Mouse (Mus musculus): ENCODE data around the gene Cpeb1. TPM values are rescaled to one million over a fixed set of nuclear protein-coding genes. Genes with fewer than 3 reads are reported as not detected.

Gene Cpeb1
- total RNA-seq, 2 experiments from 2014 or later: 64.6 to 69.3 TPM

DNA sequence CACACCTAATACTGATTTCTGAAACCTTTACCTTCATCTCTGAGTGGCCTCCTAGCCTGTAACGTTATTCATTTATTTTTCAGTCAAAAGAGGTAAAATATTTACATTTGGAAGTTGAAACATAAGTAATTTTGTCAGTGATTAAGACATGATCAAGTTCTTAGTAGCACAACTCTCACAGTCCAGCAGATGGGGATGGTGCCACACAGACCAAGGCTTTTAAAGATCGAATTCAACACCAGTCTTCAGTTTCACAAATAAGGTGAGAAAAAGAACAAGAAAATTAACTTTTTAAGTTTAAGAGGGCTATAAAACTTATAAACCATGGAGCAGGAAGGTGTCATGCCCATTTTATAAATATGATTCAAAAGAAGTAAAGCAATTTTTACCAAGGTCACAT, 56.3 kb downstream of the Cpeb1 start:
- no peak for DNase-seq (ENCODE audit: low spot score in 2 of 2)
- intact Hi-C loops (cut with DNase I): no loop called here

DNA sequence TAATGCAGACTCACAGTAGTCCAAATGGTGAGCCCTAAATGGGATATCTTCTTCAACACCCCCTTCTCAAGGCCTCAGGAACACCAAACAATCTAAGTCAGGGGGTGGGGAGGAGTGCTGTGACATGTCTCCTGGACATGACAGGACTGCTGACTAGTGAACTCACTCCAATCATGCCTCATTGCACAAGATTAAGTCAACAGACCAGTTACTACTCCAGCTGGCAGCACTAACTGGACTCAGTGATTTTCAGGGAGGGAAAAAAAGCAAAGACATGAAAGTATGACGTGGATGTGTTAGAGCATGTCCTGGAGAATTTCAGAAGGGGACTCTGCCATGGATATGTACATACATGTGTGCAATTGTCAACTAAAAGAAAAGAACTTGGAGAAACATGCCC, 75.9 kb downstream of the Cpeb1 start:
- intact Hi-C loops (cut with DNase I): no loop called here
- no peak for DNase-seq (ENCODE audit: low spot score in 2 of 2)

DNA sequence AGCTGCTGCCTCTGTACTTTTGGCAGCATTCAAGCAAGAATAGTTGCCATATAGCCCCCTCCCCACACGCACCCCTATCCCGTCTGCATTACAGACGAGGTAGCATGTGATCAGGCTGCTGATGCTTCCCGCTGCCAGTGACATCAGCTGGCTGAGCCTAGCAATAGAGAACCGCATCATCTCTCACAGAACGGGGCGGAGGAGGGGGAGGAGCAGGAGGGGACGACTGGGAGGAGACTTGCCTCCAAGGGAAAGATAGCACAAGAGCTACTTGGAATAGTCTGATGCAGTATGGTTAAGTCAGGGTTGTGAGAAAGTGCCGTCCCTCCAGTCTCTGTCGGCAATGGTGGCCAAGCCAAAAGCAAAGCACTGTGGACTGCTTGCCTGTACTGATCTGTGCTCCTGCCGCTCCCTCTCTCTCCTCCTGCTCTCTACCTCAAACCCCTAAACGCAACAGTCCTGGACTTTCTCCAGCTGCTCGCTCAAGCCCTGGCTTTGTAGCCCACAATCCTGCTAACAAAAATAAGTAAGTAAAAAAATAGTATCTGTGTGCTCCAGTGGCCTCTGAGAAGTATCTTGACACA, 82.8 kb downstream of the Cpeb1 start:
- peak; percentile 73 to 92 for DNase-seq (ENCODE audit: low spot score in 2 of 2)
- intact Hi-C loops (cut with DNase I): no loop called here

DNA sequence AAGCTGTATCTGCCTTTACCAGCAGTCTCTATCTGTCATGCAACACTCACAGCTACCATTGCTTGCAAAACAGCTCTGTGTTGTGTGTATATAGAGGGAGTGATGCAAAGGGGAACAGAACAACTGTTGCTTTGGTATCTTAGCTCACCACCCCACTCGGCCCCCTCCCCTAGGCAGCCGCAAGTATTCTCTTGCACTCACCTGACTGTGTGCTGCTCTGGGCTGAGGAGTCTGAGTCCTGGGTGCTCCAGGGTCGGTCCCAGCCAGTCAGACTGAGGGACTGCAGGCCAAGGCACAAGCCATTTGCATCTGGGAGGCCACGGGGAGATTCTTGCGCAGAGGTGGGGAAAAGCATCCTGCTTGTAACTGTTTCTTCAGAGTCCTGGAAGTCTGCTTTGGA, 83.5 kb downstream of the Cpeb1 start:
- DNase-seq (ENCODE audit: low spot score in 2 of 2): peak in 1 of 2 experiments; percentile 26
- intact Hi-C loops (cut with DNase I): loop anchor here (2.0 kb wide), 1 partner anchor 83 kb away; the partner anchor contains the start of gene Cpeb1

DNA sequence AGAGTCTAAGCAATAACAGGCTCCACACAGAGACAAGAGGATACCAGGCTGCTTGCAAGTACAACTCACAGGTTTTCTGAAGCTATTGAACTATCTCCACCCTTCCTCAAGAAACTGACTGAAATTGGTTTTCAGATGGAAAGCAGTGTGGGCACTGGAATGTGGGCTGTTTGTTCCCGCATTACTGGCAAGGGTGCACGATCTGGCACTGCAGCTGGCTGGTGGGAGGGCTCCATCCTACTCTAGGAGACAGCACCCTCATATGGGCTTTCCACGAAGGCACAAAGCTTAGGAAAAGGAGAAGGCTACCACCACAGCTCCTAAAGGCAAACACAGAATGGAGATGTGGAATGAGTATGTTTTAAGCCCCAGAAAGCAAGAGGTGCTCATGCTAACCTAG, 85.5 kb downstream of the Cpeb1 start:
- peak; percentile 64 to 94 for DNase-seq (ENCODE audit: low spot score in 2 of 2)
- intact Hi-C loops (cut with DNase I): loop anchor here (2.0 kb wide), 1 partner anchor 85 kb away; the partner anchor contains the start of gene Cpeb1

DNA sequence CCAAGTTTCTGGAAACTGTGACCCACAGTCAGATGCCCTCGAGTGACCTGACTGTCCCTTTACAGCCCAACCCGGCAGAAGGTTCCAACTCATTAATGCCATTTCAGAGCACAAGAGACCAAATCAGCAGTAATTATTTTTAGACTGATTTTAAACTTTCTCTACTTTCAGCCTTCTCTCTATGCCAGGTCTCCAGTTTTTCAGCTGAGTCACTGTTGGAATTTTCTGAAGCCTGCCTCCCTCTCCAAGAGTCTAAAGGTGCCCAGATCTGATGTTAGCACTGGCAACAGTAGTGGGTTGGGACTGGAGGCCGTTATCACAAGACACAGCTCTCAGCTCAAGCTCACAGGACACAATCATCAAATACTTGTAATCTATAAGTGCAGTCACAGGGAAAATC, 87.3 kb downstream of the Cpeb1 start:
- intact Hi-C loops (cut with DNase I): no loop called here
- DNase-seq (ENCODE audit: low spot score in 2 of 2): peak in 1 of 2 experiments; percentile 25

DNA sequence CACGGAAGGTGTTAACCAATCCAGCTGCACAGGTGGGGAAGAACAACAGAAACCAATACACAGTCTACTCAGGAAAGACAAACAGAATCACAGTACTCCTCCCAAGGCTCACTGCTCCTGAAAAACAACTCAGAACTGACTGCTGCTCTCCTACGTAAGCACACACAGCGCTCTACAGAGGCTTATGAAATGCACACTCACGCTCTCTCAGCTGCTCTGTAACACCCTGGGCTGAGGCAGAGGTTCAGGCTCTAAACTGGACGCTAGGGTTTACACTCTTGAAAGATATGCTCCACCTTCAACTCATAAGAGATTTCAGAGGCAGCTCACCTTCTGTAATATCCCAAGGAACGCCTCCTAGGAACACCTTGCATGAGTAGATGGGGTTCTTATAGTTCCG, 98.3 kb downstream of the Cpeb1 start:
- DNase-seq (ENCODE audit: low spot score in 2 of 2): no peak
- intact Hi-C loops (cut with DNase I): no loop called here

DNA sequence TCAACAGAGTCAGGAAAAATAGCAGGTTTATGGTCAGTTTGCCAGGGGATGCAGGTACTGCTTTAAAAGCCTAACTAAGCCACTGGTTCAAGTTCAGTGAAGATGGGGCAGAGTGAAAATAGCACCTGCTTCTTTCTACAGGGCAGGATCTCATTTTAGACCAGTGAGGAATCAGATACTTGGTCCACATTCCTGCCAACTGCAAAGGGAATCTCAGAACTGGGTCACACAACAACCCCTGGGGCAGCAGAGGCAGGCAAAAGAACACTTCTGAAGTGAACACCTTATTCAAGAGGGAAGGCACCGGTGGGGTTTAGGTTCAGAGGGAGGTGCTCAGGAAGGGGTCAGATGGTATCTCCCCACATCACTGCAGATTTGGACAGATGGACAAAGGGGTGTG, 98.9 kb downstream of the Cpeb1 start:
- DNase-seq (ENCODE audit: low spot score in 2 of 2): no peak
- intact Hi-C loops (cut with DNase I): no loop called here

DNA sequence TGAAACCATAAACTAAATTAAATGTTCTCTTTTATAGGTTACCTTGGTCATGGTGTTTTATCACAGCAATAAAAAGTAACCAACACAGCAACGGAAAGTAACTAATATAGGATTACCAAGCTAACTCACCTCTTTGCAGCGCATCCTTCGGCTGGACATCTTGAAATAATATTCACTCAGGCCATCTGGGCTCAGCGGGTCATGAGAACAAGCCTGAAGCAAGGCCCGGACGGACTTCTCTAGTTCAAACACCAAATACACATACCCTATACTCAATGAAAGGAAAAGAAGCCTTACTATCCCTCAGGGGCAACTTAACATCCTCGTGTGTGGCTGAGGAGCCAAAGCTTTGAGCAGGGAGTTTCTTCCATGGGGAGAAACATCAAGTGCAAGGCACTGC, 99.5 kb downstream of the Cpeb1 start:
- intact Hi-C loops (cut with DNase I): no loop called here
- DNase-seq (ENCODE audit: low spot score in 2 of 2): no peak

DNA sequence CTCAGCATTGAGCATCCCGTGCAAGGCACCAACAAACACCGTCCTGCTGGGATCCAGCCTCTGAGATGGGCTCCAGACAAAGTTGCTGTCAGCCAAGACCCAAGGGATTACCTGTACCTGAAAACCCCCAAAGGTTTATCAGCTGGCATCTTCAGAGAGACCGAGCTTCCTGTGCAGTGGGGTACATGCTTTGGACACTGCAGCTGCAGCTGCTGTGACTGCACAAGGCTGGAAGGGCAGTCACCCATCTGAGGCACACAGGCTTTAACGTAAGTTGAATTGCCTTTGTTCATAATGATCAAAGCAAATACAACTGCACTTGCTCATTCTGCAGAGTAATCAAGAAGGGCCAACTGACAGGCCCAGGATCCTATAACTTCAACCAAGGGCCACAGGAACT, 103.4 kb downstream of the Cpeb1 start:
- intact Hi-C loops (cut with DNase I): no loop called here

DNA sequence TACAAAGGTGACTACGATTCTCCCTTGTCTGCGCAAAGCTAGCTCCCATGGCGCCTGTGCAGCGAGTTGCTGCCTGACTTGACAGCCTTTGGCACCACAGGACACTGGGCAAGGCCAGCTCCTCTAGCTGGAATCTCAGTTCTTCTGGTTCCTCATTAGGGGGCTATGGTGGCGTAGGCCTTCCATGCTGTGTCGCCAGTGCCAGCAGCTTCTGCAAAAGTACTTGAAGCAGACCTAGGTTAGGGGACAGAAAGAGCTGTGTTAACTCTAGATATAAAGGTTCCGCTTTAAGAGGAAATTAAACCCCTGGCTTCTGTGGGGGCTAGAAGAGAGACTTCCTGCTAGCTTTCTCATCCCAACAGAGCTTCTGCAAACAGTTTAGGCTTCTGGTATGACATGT, 107.1 kb downstream of the Cpeb1 start:
- DNase-seq (ENCODE audit: low spot score in 2 of 2): no peak
- intact Hi-C loops (cut with DNase I): loop anchor here (5.0 to 10.0 kb wide), 2 partner anchors 104 to 483 kb away; partner anchors contain the start of gene Zscan2

More for the DNA sequence above, 103.4 kb downstream of the Cpeb1 start:
- DNase-seq (ENCODE audit: low spot score in 2 of 2): no peak

DNA sequence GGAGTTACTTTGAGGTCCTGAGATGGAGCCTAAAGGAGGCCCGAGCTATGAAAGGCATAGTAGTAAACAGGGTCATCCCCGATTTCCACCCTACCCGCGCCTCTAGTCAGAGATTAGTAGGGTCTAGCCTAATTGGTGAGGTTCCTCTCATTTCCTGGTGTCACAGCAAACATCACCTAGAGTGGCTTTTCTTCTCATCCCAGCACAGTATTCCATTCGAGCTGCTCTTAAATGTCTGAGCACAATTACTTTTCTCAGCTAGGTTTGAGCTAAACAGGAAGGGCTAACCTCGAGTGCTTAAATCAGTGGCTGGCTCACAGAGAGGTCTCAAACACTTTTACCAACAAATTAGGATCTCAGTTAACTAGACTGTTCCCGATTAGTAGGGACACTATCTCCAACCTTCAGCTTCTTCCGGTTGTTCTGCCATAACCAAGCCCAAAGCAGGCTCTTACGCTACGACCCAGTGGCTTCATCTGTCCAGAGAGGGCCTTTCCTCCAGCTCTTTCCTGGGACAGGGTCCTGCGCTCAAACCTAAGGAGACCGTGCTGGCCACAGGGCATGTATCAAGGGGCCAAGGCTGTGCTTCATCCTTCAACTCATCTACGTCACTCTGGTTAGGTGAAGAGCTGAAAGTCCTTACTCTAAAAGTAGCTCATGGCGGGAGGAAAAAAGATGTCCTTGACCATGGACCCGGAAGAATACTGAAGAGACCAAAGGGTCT, 109.7 kb downstream of the Cpeb1 start:
- intact Hi-C loops (cut with DNase I): loop anchor here (2.0 to 10.0 kb wide), 3 partner anchors 107 to 481 kb away; partner anchors contain the start of genes Whamm and Zscan2

DNA sequence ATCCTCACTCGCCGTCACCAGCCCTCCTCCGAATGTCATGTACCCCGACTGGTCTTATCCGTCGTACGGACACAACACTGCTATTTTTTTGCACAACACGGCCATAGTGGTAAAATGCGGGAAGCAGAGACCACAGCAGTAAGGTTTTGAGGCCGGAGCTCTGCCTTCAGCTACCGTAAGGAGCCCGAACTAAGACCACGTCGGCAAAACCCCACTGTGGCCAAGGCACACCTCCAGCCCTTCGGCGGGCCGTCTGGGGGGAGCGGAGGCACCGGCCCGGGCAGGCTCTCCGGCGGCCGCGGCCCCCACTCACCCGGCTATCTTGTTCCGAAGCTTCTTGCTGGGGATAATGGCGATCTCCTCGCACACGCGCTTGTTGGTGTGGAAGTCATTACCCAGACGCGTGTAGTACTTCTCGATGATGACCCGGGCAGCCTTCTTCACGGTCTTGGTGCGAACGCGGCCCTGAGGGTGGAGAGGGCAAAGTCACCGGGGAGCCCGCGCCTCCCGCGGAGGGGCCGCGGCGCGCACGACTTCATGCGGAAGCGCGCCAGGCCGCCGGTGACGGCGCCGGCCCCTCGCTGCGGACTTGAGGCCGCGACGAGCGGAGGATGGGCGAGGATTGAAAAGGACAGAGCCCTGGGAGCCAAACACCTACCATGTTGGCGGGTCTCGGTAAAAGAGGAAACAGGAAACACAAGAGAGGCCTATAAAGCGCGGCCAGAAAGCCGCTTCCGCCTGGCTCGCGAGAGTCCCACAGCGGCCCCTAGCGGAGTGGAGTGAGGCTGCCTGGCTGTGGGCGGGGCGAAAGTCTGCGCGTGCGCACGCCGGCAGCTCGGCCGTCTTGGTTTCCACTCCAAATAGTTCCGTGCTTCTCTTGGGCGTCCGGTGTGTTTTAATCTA, 110.5 kb downstream of the Cpeb1 start, which contains the start of gene Rps17:
Gene Rps17, minus strand, starts transcription at position 711 of the 903 bp plus-strand sequence.
- intact Hi-C loops (cut with DNase I): loop anchor here (2.0 to 10.0 kb wide), 4 partner anchors 108 to 480 kb away; partner anchors contain the start of genes Pde8a, Whamm and Zscan2
- peak; percentile 97 to 98 for DNase-seq (ENCODE audit: low spot score in 2 of 2)

More for the DNA sequence above, 109.7 kb downstream of the Cpeb1 start:
- no peak for DNase-seq (ENCODE audit: low spot score in 2 of 2)

DNA sequence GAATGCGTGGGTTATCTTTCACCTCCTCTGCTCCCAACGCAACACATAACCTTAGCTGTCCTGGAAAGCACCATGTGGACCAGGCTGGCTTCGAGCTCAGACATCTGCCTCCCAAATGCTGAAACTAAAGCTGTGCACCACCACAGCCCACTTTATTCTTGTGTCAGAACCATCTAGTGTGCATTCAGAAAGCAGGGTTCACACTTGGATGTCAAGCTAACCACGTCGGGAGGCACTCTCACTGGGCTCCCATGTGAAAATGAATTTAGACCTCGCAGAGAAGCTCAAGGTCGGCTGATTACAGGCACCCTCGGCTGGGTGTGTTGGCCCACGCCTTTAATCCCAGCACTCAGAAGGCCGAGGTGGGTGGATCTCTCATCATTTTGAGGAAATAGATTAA, 111.4 kb downstream of the Cpeb1 start:
- intact Hi-C loops (cut with DNase I): loop anchor here (2.0 to 10.0 kb wide), 3 partner anchors 132 to 479 kb away; partner anchors contain the start of genes Pde8a, Whamm and Zscan2
- DNase-seq (ENCODE audit: low spot score in 2 of 2): no peak

DNA sequence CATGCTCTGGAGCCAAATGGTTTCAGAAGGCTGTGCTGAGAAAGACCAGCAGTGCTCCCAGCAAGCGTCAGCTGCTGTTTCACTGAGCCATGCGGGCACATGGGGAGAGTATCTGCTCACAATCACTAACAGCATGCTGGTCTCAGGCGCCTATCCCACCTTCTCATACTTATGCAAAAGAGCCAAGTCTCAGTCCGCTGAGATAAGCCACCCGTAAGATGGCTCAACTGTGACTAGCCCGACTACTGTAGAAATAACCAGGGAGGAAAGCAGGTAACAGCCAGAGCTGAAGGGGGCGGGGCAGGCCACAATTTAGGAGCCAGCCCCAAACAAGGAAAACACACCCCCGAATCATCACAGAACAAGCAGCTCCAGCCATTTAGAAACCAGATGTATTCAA, 111.9 kb downstream of the Cpeb1 start:
- intact Hi-C loops (cut with DNase I): loop anchor here (5.0 to 10.0 kb wide), 2 partner anchors 131 to 479 kb away; partner anchors contain the start of genes Pde8a and Zscan2
- DNase-seq (ENCODE audit: low spot score in 2 of 2): no peak

DNA sequence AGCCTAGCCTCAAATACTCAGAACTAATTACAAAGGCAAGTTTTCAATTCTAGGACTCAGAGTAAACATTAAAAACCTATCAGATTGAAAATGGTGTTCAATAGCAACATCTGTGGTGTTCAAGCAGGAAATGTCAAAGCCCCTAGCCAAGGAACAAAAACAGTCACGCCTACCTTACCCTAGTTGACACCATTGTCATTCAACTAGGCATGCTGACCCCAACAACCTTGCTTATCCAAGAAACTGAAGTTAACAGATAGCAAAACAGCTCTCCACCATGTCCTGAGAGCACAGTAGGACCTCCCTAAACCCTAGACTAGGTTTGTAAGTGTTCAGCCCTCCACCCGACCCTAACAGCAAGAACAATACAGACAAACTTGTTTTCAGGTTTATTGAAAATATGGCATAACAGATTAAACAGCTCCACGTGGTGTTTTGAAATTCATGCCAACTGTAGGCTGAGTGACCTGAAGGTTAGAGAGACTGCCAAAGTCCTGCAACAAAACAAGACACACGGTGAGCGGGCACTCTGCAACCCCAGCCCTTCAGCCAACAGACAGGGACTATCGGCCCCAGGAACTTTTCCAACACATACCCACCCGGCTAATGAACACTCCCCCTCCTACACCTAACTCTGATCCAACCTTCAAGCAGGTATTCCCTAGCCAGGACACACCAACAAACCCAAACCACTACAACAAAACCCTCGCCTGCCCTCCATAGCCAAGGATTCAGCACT, 112.7 kb downstream of the Cpeb1 start:
- no peak for DNase-seq (ENCODE audit: low spot score in 2 of 2)
- intact Hi-C loops (cut with DNase I): loop anchor here (5.0 to 10.0 kb wide), 2 partner anchors 130 to 478 kb away; partner anchors contain the start of genes Pde8a and Zscan2

DNA sequence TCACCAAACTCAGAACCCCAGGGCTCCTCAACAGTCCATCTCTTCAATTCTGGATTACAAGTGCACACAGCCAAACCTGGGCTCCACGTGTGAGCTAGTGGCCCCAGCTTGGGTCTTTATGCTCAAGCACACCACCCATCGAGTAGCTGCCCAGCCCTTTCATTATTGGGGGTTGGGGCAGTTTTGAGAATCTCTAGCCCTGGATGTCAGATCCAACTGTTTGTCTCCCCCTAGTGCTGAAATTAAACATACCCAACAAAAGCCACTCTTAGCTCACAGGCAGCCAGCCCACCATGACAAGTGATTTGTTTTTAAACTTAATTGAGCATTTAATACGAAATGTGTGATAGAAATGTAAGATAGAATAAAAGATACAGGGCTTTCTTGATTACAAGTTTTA, 113.7 kb downstream of the Cpeb1 start:
- intact Hi-C loops (cut with DNase I): loop anchor here (2.0 to 10.0 kb wide), 3 partner anchors 129 to 477 kb away; partner anchors contain the start of genes Pde8a and Zscan2
- peak in 1 of 2 experiments; percentile 42 for DNase-seq (ENCODE audit: low spot score in 2 of 2)

DNA sequence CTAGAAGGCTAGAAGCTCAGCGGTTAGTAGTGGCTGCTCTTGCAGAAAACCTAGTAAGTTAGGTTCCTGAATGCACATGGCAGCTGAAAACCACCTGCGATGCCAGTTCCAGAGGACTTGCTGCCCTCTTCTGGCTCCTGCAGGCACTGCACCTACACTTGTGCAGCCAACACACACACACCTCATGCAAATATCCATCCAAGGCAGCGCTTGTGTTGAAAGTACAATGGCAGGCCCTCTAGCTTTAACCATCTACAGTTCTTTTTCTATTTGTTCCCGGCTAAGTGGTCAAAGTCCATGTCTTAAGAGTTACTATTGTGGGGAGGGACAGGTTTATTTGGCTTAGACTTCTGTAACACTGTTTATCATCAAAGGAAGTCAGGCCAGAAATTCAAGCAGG, 115.5 kb downstream of the Cpeb1 start:
- peak; percentile 30 to 32 for DNase-seq (ENCODE audit: low spot score in 2 of 2)
- intact Hi-C loops (cut with DNase I): loop anchor here (2.0 to 10.0 kb wide), 3 partner anchors 127 to 475 kb away; partner anchors contain the start of genes Pde8a and Zscan2

DNA sequence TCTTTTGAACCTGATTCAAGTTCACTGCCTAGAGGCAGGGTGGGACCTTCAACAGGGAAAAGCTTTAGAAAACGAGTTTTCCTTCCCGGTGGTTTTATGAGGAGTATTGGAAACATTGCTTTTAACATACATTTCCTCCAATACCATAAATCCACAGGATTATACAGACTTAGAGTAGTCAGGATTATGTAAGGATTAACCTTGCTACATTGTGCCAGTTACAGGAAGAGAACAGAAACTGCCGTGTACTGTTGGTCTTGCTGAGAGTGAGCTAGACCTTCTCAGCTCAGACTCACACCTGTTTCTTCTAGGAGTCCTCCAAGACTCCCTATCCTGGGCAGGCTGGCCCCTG, 116.8 kb downstream of the Cpeb1 start:
- intact Hi-C loops (cut with DNase I): no loop called here
- DNase-seq (ENCODE audit: low spot score in 2 of 2): no peak
